Mouse (Mus musculus) left cerebral cortex, adult 2 months (tissue): Measurements from ENCODE around the gene Gm10295. TPM values are rescaled to one million over a fixed set of nuclear protein-coding genes. Genes with fewer than 3 reads are reported as not detected.

Experiments used
- DNase-seq, 2 experiments: peaks; one replicate each; pipeline ENCODE4 v3.0.0; 2021 to 2022; ENCODE audit warnings: low spot score in 2 of 2, mixed read lengths in 1 of 2; ENCODE audit errors: extremely low spot score in 1 of 2
- H3K27ac ChIP-seq: fragments of 200-600 bp; 2 replicates; pipeline ENCODE4 v1.8.1; 2022
- H3K4me3 ChIP-seq: fragments of 200-600 bp; 2 replicates; pipeline ENCODE4 v1.8.1; 2022
- CTCF ChIP-seq: fragments of 200-600 bp; IDR thresholded peaks from 2 replicates; pipeline ENCODE4 v1.8.1; 2022; ENCODE audit warnings: antibody characterized with exemption, mild to moderate bottlenecking, moderate library complexity
- intact Hi-C: fragments of 180-260 bp; cut with DNase I; formaldehyde crosslinking; loops from one replicate; pipeline ENCODE4 v1.15.1; 2025
- total RNA-seq, 2 experiments: library from RNA; stranded (reverse); gene quantifications; 2 replicates each; pipeline ENCODE4 v1.2.3; 2021

Gm10295 gene
- total RNA-seq, 2 experiments from 2014 or later = not detected

DNA sequence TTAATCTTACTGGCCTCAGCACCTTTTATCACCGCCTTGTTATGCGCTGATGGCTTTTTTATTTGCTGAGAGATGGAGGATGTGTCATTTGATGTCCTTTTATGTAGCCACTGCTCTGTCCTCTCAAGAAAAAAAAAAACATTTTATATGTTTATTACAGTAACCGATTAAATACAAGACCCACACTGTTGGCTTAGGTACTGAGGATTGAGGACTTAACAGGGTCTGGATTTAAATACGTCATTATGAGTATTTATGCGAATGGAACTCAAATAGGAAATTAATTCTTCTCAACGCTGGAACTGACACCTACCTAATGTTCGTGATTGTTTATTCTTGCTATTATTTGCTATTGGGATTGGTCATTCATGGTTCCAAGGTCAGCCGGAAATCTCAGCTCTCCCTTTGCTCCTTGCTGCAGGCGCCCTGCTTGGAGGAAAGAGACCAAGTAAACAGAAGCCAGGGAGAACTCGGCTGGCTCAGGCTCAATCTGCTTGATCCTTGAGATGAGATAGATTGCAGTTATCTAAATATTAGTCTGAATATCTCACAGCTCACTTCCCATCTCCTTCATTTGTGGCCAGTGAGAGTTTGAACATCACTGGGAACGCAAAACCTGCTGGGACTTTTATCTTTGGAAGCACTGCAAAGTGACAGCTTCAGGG lies 26.2 kb downstream of the Gm10295 start:
- H3K4me3 ChIP-seq = no peak overlapping the region
- DNase-seq = no peak
- H3K27ac ChIP-seq = no peak overlapping the region
- no peak for TF ChIP-seq CTCF
- intact Hi-C loops = loop anchor here (10.0 kb wide), 1 partner anchor 1760 kb away; no protein-coding TSS in a partner anchor

- no peak overlapping the region for H3K27ac ChIP-seq
- intact Hi-C loops = no loop called here
- H3K4me3 ChIP-seq = no peak overlapping the region
- no peak for DNase-seq
- TF ChIP-seq CTCF = no peak
Measured at GRCm38 (mm10) chr7:71313148-71313765, 38.0 kb downstream of the Gm10295 start.

DNA sequence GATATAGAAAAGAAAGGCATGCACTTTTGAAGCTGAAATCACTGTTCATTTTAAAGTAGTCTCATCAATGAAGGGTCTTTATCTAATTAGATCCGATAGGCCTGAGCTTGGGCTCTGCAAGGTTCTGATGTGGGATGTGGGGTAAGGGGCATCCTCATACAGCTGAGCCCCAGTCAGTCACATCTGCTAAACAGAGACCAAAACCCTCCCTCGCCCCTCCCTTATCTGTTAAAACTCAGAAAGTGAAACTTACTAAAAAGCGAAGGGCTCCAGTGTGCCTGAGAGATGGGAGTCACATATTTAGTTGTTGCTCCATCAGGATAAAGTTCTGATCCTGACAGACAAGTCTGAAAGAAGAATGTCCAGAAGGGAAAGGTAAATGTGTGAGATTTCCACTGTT lies 38.9 kb downstream of the Gm10295 start:
- DNase-seq = no peak
- intact Hi-C loops = no loop called here
- Histone ChIP-seq H3K4me3 (no peak overlapping the region), H3K27ac (no peak overlapping the region)
- TF ChIP-seq CTCF = no peak

GRCm38 (mm10) chr7:71311411-71311810 lies 39.9 kb downstream of the Gm10295 start:
- DNase-seq = no peak
- no peak for TF ChIP-seq CTCF
- Histone ChIP-seq H3K4me3 (no peak overlapping the region), H3K27ac (no peak overlapping the region)
- intact Hi-C loops = no loop called here

DNA sequence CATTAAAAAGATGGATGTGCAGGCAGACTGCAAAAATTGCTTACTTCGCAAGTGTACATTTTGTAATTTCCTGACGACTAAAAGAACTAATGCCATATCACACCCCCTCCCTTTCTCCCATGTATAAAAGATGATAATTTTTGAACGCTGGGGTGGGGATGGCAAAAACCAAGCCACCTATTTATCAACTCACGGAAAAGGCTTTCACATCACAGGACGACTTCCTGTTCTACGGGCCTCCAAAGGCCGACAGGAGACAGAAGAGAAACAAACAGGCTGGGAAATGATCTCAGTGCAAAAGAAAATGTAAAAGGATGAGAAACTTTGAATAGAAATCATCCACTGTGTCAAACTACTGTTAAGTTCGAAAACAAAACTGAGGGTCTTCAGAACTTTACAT lies 43.2 kb downstream of the Gm10295 start:
- H3K4me3 ChIP-seq = no peak overlapping the region
- no peak for TF ChIP-seq CTCF
- no peak for DNase-seq
- intact Hi-C loops = no loop called here
- no peak overlapping the region for H3K27ac ChIP-seq

GRCm38 (mm10) chr7:71302714-71303113 lies 48.6 kb downstream of the Gm10295 start:
- no peak overlapping the region for H3K4me3 ChIP-seq
- H3K27ac ChIP-seq = no peak overlapping the region
- intact Hi-C loops = no loop called here
- no peak for DNase-seq
- no peak for TF ChIP-seq CTCF
